Mouse (Mus musculus) intestine, embryonic 14.5 days (tissue): ENCODE measurements around the gene Mdc1. TPM values are rescaled to one million over a fixed set of nuclear protein-coding genes. Genes with fewer than 3 reads are reported as not detected.
A peak's percentile ranks its signal among the peaks of the same experiment; 100 is the strongest.

Experiments
- ATAC-seq: fragments of 200-750 bp; cut with Nextera tagmentation; replicated peaks from 2 replicates; pipeline ENCODE4 v1.8.0; 2017; ENCODE audit warnings: low read depth, moderate number of reproducible peaks, moderate TSS enrichment, moderate library complexity; ENCODE audit not compliant: low FRiP score, low TSS enrichment
- DNase-seq: peaks from one replicate; pipeline ENCODE4 v3.0.0-alpha.2; 2018; ENCODE audit warnings: low spot score
- H3K27ac ChIP-seq: fragments of 300-500 bp; sonication (generic); 2 replicates; pipeline ENCODE4 v1.5.1; 2014; ENCODE audit warnings: low read depth, mild to moderate bottlenecking, control low read depth
- H3K27me3 ChIP-seq: fragments of 300-500 bp; sonication (generic); replicated peaks from 2 replicates; pipeline ENCODE4 v1.6.1; 2014; ENCODE audit warnings: low read length, control low read depth; ENCODE audit not compliant: control insufficient read depth, insufficient read depth
- H3K36me3 ChIP-seq: fragments of 300-500 bp; sonication (generic); 2 replicates; pipeline ENCODE4 v1.6.1; 2014; ENCODE audit warnings: low read length, control low read depth; ENCODE audit not compliant: control insufficient read depth, insufficient read depth
- H3K4me1 ChIP-seq: fragments of 300-500 bp; sonication (generic); replicated peaks from 2 replicates; pipeline ENCODE4 v1.6.1; 2014; ENCODE audit warnings: low read length, control low read depth, mixed read lengths; ENCODE audit not compliant: control insufficient read depth, insufficient read depth
- H3K4me2 ChIP-seq: fragments of 300-500 bp; sonication (generic); 2 replicates; pipeline ENCODE4 v1.6.1; 2014; ENCODE audit warnings: low read length
- H3K4me3 ChIP-seq: fragments of 300-500 bp; sonication (generic); 2 replicates; pipeline ENCODE4 v1.5.1; 2014; ENCODE audit warnings: low read depth, low read length, control low read depth, mixed read lengths
- H3K9ac ChIP-seq: fragments of 300-500 bp; sonication (generic); 2 replicates; pipeline ENCODE4 v1.6.1; 2014; ENCODE audit warnings: mild to moderate bottlenecking, low read length
- H3K9me3 ChIP-seq: fragments of 300-500 bp; sonication (generic); 2 replicates; pipeline ENCODE4 v1.6.1; 2016; ENCODE audit warnings: low read length, control low read depth; ENCODE audit not compliant: control insufficient read depth
- WGBS: fragments of 180-500 bp; shearing (Covaris S2); extraction: QIAGEN DNeasy Blood & Tissue Kit; methylation state at CpG from one replicate; pipeline ENCODE4 v1.1.7; 2014; 5-methylcytosine and 5-hydroxymethylcytosine counted together
- polyA plus RNA-seq: library from polyadenylated mRNA; unstranded; fragments of >200 nt; fragmentation: Nextera tagmentation; extraction: Ambion mirVana; gene quantifications from 2 replicates; pipeline ENCODE4 v1.2.1, GENCODE M21; 2014

The Mdc1 gene
- polyA plus RNA-seq = 16.6 and 17.8 TPM in 2 replicates

DNA sequence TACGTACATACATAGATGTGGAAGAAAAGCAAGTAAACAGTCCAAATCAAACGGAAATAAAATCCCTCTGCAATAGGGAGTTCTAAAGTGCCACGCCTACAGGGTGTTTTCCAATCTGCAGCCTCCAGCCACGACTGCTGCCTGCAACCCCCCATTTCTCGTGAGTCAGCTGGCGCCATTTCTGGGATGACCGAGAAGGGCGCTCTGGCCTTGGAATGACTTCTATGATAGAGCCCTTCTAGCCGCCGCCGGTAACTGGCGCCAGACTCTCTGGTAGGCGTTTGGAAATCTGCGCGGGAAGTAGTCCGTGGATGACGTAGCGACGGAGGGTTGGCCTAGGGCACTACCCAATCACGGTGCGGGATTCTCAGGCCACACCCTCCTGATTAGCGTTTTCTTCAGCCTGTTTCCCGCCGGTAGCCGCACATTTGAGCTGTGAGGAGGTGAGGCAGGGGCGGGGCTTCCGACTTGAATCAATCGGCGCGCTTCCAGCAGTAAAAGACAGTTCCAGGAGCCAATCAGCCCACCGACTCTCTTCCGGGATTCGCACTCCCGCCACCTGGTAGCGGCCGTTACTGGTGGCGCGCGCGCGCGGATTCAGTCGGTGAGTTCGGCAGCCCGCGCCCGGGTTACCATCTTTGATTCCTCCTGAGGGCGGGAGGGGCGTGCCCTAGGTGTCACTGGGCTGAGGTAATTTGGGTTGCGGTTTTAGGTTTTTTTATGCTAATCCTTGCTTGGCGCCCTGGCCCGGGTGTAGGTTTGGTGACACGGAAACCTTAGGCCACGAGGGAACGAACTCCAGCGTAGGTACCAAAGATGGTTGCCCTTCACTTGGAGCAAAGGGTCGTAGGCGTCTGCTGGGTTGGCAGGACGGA is at the start of gene Mdc1:
TSS of gene Mdc1 (plus strand) at position 440 of the 875 bp plus-strand sequence.
- no peaks in the 10 kb centered on the region for H3K9me3 ChIP-seq
- H3K27ac ChIP-seq = peak within 1 kb of the TSS; percentile 66
- peak within 1 kb of the TSS; percentile 40 for H3K4me3 ChIP-seq
- H3K36me3 ChIP-seq = peaks cover 27% of the 10 kb centered on the region
- no peaks in the 10 kb centered on the region for H3K27me3 ChIP-seq
- ATAC-seq = peak; percentile 86
- H3K9ac ChIP-seq = peak within 1 kb of the TSS; percentile 75
- WGBS = under 1% methylated on average over 59 of the region's 59 CpGs
- peak within 1 kb of the TSS; percentile 70 for H3K4me2 ChIP-seq
- peaks cover 9% of the 10 kb centered on the region for H3K4me1 ChIP-seq
- peak; percentile 98 for DNase-seq

DNA sequence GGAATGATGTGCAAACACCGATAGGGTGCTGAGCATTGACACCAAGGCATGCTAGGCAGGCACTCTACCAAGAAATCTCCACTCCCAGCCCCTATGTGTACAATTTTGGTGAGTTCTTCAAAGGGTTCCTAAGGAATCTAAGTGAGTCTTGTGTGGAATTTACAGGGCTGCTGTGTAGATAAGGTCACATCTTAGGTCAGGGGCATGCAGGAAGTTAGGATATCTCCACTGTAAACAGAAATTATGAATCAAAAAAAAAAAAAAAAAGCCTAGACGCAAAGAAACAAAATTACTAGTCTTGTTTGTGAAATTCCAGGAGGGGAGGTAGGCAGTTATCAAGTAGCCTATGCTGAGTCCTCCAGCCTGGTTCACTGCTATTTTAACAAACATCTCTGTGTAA is 48.5 kb upstream of the Mdc1 start:
- no peaks in the 10 kb centered on the region for H3K36me3 ChIP-seq
- no peaks in the 10 kb centered on the region for H3K4me1 ChIP-seq
- no peaks in the 10 kb centered on the region for H3K9me3 ChIP-seq
- no peak overlapping the region for H3K4me2 ChIP-seq
- no peak overlapping the region for H3K4me3 ChIP-seq
- no peak overlapping the region for H3K27ac ChIP-seq
- no peak for DNase-seq
- H3K9ac ChIP-seq = no peak overlapping the region
- no peaks in the 10 kb centered on the region for H3K27me3 ChIP-seq
- 78% methylated on average over 2 of the region's 2 CpGs for WGBS
- ATAC-seq = no peak

DNA sequence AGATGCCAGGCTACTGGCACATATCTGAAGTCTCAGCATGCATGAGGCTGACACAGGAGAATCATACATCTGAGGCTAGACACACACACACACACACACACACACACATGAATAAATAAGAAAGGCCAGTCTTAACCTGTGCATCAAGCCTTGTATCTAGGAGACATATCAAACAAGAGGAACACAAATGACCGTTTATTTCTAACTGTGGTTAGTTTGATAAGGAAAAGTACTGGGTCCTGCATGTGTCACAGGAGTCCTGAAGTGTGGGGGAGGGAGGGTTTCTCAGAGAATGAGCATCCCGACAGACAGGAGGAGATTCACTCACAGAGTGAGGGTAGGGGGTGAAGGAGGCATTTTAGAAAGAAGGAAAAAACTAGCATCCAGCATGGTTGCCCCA is 46.2 kb upstream of the Mdc1 start:
- no peak for ATAC-seq
- H3K27me3 ChIP-seq = no peaks in the 10 kb centered on the region

DNA sequence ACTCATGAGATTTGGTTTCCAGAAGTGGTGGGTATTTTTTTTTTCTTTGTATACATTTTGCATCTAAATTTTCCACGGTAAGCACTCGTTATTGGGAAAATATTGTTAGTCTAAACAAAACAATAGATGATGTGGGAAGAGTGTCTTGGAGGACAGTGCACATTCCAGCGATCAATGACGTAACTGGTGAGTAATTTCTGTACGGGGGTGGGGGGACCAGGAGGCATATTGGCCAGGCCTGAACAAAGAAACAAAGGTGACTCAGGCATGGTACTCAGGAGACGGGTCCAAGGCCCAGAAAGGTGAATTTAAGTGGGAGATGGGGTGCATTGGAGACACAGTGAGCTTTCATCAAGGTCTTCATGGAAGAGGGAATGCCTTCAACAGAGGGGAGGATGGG is 45.7 kb upstream of the Mdc1 start:
- WGBS = 75% methylated on average over 6 of the region's 6 CpGs
- ATAC-seq (no peak), DNase-seq (no peak)
- Histone ChIP-seq H3K4me1 (no peaks in the 10 kb centered on the region), H3K9me3 (no peaks in the 10 kb centered on the region), H3K4me3 (no peak overlapping the region), H3K27me3 (no peaks in the 10 kb centered on the region), H3K36me3 (no peaks in the 10 kb centered on the region), H3K4me2 (no peak overlapping the region), H3K27ac (no peak overlapping the region), H3K9ac (no peak overlapping the region)

More for the DNA sequence above, 46.2 kb upstream of the Mdc1 start:
- H3K4me1 ChIP-seq = no peaks in the 10 kb centered on the region
- WGBS = 38% methylated on average over 2 of the region's 2 CpGs
- H3K9ac ChIP-seq = no peak overlapping the region
- no peak overlapping the region for H3K4me3 ChIP-seq
- DNase-seq = no peak
- H3K4me2 ChIP-seq = no peak overlapping the region
- no peak overlapping the region for H3K27ac ChIP-seq
- H3K9me3 ChIP-seq = no peaks in the 10 kb centered on the region
- H3K36me3 ChIP-seq = no peaks in the 10 kb centered on the region

DNA sequence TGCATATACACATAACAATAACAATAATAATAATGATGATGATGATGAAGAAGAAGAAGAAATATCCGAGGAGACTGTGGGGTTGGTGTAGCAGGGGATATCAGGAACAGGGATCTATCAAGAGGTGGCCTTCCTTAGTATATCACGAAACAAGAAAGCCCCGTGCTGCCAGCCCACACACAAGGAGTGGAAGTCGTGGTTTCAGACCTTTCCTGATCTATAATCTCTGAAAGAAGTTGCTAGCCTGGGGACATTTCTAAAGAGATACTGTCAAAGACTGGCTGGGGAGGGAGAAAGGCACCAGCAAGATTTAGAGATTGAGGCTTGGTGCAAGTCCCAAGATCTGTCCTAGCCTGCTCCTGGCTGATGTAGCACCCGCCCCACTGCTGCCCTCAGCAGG is 44.5 kb upstream of the Mdc1 start:
- H3K9me3 ChIP-seq = no peaks in the 10 kb centered on the region

DNA sequence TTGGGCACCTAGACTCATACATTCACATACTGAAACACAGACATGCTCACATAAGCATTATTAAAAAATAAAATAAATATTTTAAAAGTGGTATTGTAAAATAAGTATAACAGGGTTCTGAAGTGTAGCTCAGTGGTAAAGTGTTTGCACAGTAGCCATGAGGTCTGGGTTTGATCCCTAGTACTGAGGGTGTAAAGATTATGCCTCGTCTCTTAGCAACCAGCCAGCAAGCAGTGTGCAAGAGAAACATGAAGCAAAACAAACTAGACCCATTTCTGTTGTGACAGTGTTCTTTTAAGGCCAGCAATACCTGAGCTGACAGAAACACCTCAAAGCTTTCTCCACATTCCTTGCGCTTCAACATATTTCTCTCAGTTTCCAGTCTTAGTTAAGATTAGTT is 40.4 kb upstream of the Mdc1 start:
- DNase-seq (no peak), ATAC-seq (no peak)
- no peaks in the 10 kb centered on the region for H3K4me1 ChIP-seq
- WGBS = 81% methylated on average over 2 of the region's 2 CpGs
- H3K27ac ChIP-seq = no peak overlapping the region
- H3K36me3 ChIP-seq = no peaks in the 10 kb centered on the region
- no peak overlapping the region for H3K4me2 ChIP-seq
- H3K9ac ChIP-seq = no peak overlapping the region
- no peaks in the 10 kb centered on the region for H3K27me3 ChIP-seq
- no peak overlapping the region for H3K4me3 ChIP-seq
- H3K9me3 ChIP-seq = no peaks in the 10 kb centered on the region

More for the DNA sequence above, 44.5 kb upstream of the Mdc1 start:
- ATAC-seq = no peak
- H3K27ac ChIP-seq = no peak overlapping the region
- no peaks in the 10 kb centered on the region for H3K27me3 ChIP-seq
- H3K36me3 ChIP-seq = no peaks in the 10 kb centered on the region
- H3K4me3 ChIP-seq = no peak overlapping the region
- no peak for DNase-seq
- H3K9ac ChIP-seq = no peak overlapping the region
- H3K4me2 ChIP-seq = no peak overlapping the region
- H3K4me1 ChIP-seq = no peaks in the 10 kb centered on the region
- 67% methylated on average over 5 of the region's 5 CpGs for WGBS

DNA sequence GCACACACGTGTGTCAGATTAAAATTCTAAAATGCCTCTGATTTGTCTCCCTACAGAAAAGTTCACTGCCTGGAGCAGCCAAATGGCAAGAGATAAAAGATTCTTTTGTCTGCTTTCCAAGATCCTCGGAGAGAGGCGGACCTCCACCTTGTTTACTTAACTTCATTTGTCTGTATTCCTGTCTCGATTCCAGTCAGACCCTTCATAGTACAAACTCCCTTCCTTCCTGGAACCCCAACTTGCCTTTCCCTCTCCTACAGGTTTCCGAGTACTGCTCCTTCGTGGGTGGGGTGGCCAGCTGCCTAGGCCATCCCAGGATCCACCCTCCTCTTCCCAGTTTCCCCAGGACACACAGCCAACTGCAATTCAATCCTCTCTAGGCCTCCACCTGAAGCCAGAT is 38.3 kb upstream of the Mdc1 start:
- H3K36me3 ChIP-seq = no peaks in the 10 kb centered on the region
- no peaks in the 10 kb centered on the region for H3K27me3 ChIP-seq
- no peak overlapping the region for H3K9ac ChIP-seq
- H3K9me3 ChIP-seq = no peaks in the 10 kb centered on the region
- no peak overlapping the region for H3K4me3 ChIP-seq
- ATAC-seq = no peak
- H3K4me2 ChIP-seq = no peak overlapping the region
- no peak for DNase-seq
- no peak overlapping the region for H3K27ac ChIP-seq
- WGBS = 34% methylated on average over 6 of the region's 6 CpGs
- no peaks in the 10 kb centered on the region for H3K4me1 ChIP-seq

DNA sequence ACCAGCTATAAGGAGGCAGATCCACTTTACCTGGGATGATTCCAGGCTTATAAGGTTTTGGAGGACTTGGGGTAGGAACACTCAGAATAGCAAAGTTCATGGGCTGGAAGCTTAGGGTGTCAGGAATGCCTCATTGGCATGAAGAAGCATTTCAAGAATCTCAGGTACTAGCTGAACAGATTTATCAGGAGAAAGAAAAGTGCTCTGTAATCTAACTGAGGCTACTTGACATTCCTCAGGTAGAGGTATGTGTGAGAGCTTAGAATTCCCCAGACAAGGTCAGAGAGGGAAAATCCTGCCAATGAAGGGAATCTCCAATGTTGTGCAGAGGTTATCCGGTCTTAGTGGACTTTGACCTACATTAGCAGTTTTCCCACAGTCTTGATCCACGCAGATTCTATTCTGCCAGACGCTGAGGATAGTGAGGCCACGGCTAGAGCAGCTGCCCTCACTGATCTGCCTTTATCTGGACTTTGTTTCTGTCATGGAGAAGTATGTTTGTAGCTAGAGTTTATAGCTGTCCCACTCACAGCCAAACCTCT is 37.4 kb upstream of the Mdc1 start:
- H3K9ac ChIP-seq = no peak overlapping the region
- no peak overlapping the region for H3K4me2 ChIP-seq
- ATAC-seq (no peak), DNase-seq (no peak)
- no peaks in the 10 kb centered on the region for H3K9me3 ChIP-seq
- no peak overlapping the region for H3K27ac ChIP-seq
- 51% methylated on average over 4 of the region's 4 CpGs for WGBS
- no peaks in the 10 kb centered on the region for H3K27me3 ChIP-seq
- H3K36me3 ChIP-seq = no peaks in the 10 kb centered on the region
- no peaks in the 10 kb centered on the region for H3K4me1 ChIP-seq
- H3K4me3 ChIP-seq = no peak overlapping the region

DNA sequence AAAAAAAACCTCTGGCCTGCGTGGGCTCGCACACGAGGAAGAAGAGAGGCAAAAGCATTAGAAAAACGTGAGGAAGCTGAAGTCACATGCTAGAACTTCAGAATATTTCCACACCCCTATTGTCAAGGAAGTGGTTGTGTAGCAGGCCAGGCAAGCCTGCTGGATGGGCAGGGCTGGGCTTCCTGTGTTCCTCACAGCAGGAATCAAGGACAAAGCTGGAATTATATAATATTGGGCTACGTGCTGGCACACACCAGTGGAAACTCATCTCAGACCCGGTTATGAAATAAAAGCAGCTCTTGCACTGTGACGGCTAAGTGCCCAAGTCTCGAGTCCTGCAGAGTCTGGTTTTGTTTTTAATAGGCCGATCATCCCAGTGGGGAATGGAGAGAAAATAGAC is 33.2 kb upstream of the Mdc1 start:
- no peak for ATAC-seq

More for the DNA sequence above, 33.2 kb upstream of the Mdc1 start:
- Histone ChIP-seq H3K4me2 (no peak overlapping the region), H3K27me3 (no peaks in the 10 kb centered on the region), H3K4me1 (peaks cover under 1% of the 10 kb centered on the region), H3K9me3 (no peaks in the 10 kb centered on the region), H3K9ac (no peak overlapping the region), H3K27ac (no peak overlapping the region), H3K36me3 (no peaks in the 10 kb centered on the region), H3K4me3 (no peak overlapping the region)
- DNase-seq = no peak
- WGBS = 79% methylated on average over 9 of the region's 9 CpGs
